Mouse (Mus musculus): Measurements from ENCODE around the gene Tenm3.

The Tenm3 gene

GRCm38 (mm10) chr8:48568608-48569007 is 275.1 kb downstream of the Tenm3 start:
- DNase-seq, result no peak

- no peak for DNase-seq
Measured at GRCm38 (mm10) chr8:48567929-48568607, 275.7 kb downstream of the Tenm3 start.

GRCm38 (mm10) chr8:48560227-48560626 is 283.5 kb downstream of the Tenm3 start:
- DNase-seq, result no peak

GRCm38 (mm10) chr8:48555546-48556141 is 288.1 kb downstream of the Tenm3 start:
- DNase-seq, result peak; percentile 2

- peak; percentile 46 for DNase-seq
Measured at GRCm38 (mm10) chr8:48554762-48555545, 288.8 kb downstream of the Tenm3 start.

- no peak for DNase-seq
Measured at GRCm38 (mm10) chr8:48553791-48554288, 289.9 kb downstream of the Tenm3 start.

GRCm38 (mm10) chr8:48552306-48552705 is 291.4 kb downstream of the Tenm3 start:
- no peak for DNase-seq

GRCm38 (mm10) chr8:48551370-48551769 is 292.4 kb downstream of the Tenm3 start:
- no peak for DNase-seq

- no peak for DNase-seq
Measured at GRCm38 (mm10) chr8:48548908-48549307, 294.8 kb downstream of the Tenm3 start.

- DNase-seq, result no peak
Measured at GRCm38 (mm10) chr8:48545631-48546030, 298.1 kb downstream of the Tenm3 start.

GRCm38 (mm10) chr8:48544840-48545239 is 298.9 kb downstream of the Tenm3 start:
- no peak for DNase-seq

- DNase-seq, result no peak
Measured at GRCm38 (mm10) chr8:48542141-48542540, 301.6 kb downstream of the Tenm3 start.

GRCm38 (mm10) chr8:48540894-48541293 is 302.9 kb downstream of the Tenm3 start:
- no peak for DNase-seq

GRCm38 (mm10) chr8:48535833-48536232 is 307.9 kb downstream of the Tenm3 start:
- no peak for DNase-seq

GRCm38 (mm10) chr8:48531795-48532194 is 312.0 kb downstream of the Tenm3 start:
- DNase-seq, result no peak

GRCm38 (mm10) chr8:48530916-48531570 is 312.7 kb downstream of the Tenm3 start:
- DNase-seq, result no peak

GRCm38 (mm10) chr8:48527418-48527817 is 316.3 kb downstream of the Tenm3 start:
- peak; percentile 11 for DNase-seq

- DNase-seq, result no peak
Measured at GRCm38 (mm10) chr8:48522536-48523123, 321.1 kb downstream of the Tenm3 start.

GRCm38 (mm10) chr8:48522004-48522403 is 321.7 kb downstream of the Tenm3 start:
- DNase-seq, result no peak

GRCm38 (mm10) chr8:48517431-48517830 is 326.3 kb downstream of the Tenm3 start:
- no peak for DNase-seq

- DNase-seq, result no peak
Measured at GRCm38 (mm10) chr8:48514230-48514629, 329.5 kb downstream of the Tenm3 start.

- DNase-seq, result no peak
Measured at GRCm38 (mm10) chr8:48513801-48514200, 329.9 kb downstream of the Tenm3 start.

GRCm38 (mm10) chr8:48511546-48511945 is 332.2 kb downstream of the Tenm3 start:
- DNase-seq, result no peak
